Mouse (Mus musculus): ENCODE results near the gene Vmn2r19. TPM values are rescaled to one million over a fixed set of nuclear protein-coding genes. Genes with fewer than 3 reads are reported as not detected.
"Not testable (repeated sequence)": the region's sequence is repeated elsewhere in the genome, so short reads cannot be mapped to it uniquely, and the experiment has no call there.

Gene Vmn2r19
- total RNA-seq (2017): not detected in 2 replicates

- no peak for ATAC-seq (replicated peaks; ENCODE audit: low read depth, poor library complexity, severe bottlenecking)
Measured at GRCm38 (mm10) chr6:123308033-123308432, at the start of gene Vmn2r19. Gene Vmn2r19, plus strand, starts transcription at chr6:123308333.

GRCm38 (mm10) chr6:123258946-123259345, 49.2 kb upstream of the Vmn2r19 start:
- ATAC-seq (replicated peaks; ENCODE audit: low read depth, poor library complexity, severe bottlenecking): peak; percentile 41

DNA sequence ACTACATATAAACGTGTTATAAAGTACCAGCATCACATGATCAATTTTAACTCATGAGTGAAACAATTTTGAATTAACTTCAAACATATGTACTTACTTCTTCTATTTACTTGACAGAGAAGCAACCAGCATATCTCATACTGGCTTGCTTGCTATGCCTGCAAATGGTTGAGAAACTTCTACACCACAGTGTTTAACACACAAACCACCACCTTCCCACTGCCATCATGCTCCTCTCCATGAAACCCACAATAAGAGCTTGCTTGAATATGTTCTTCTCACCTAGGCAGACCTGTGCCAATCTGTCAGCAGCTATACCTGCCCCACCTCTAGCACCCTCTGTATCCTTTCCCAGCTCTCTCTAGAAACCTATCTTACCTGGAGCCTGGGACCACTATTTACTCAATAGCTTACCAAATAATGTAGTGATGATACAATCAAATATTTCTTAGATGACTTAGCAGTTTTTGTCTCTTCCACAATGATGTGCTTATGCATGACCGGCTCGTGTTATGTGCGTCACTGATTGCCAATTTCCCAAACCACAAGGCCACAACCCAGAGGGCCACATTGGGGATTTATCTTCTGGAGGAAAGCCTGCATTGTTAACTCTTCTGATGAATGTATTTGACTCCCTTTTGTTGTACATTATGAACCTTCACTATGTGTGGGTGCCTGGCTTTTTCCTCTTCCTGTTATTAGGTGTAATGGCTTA, 48.1 kb upstream of the Vmn2r19 start:
- ATAC-seq (replicated peaks; ENCODE audit: low read depth, poor library complexity, severe bottlenecking): peak; percentile 68

DNA sequence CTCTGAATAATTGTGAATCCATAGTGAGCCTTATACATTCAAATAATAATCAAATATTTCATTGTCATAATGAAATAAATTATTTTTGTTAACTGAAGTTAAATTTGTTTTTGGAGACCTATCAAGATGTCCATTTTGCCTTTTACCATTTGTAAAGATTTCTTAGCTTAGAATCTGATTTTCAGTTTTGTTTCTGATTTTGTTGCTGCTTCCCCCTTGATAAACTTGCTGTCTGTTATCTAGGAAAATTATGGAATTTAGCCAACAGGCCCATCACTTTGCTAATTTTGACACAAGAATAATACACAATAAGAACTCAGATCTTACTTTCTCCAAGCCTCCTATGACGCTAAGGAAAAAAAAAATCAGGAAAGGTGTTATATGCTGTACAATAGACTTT, 47.3 kb upstream of the Vmn2r19 start:
- no peak for ATAC-seq (replicated peaks; ENCODE audit: low read depth, poor library complexity, severe bottlenecking)

GRCm38 (mm10) chr6:123261555-123262161, 46.5 kb upstream of the Vmn2r19 start, which contains the start of gene Clec4d:
Gene Clec4d, plus strand, starts transcription at chr6:123262111.
- peak; percentile 48 for ATAC-seq (replicated peaks; ENCODE audit: low read depth, poor library complexity, severe bottlenecking)

- ATAC-seq (replicated peaks; ENCODE audit: low read depth, poor library complexity, severe bottlenecking): no peak
Measured at GRCm38 (mm10) chr6:123264194-123264593, 43.9 kb upstream of the Vmn2r19 start.

GRCm38 (mm10) chr6:123265809-123266208, 42.3 kb upstream of the Vmn2r19 start:
- ATAC-seq (replicated peaks; ENCODE audit: low read depth, poor library complexity, severe bottlenecking): peak; percentile 70

DNA sequence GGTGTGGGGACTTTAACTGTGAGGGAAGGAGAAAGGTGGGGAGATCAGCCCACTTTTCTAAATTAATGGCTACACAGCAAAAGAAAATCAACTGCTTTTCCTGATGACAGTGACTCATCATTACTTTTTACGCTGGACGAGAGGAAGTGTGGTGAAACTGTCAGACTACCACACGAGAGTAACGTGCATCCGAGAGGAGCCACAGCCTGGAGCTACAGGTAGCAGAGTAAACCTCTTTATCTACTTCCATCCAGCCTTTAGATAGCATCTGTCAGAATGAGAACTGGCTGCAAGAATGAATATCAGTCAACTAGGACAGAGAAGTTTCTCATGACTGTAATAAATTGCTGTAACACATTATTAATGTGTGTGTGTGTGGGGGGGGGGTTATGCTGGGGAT, 41.2 kb upstream of the Vmn2r19 start:
- peak; percentile 88 for ATAC-seq (replicated peaks; ENCODE audit: low read depth, poor library complexity, severe bottlenecking)

- no peak for ATAC-seq (replicated peaks; ENCODE audit: low read depth, poor library complexity, severe bottlenecking)
Measured at GRCm38 (mm10) chr6:123279443-123279842, 28.7 kb upstream of the Vmn2r19 start.

GRCm38 (mm10) chr6:123286311-123286710, 21.8 kb upstream of the Vmn2r19 start:
- ATAC-seq (replicated peaks; ENCODE audit: low read depth, poor library complexity, severe bottlenecking): peak; percentile 39

- peak; percentile 75 for ATAC-seq (replicated peaks; ENCODE audit: low read depth, poor library complexity, severe bottlenecking)
Measured at GRCm38 (mm10) chr6:123288931-123289330, 19.2 kb upstream of the Vmn2r19 start.

DNA sequence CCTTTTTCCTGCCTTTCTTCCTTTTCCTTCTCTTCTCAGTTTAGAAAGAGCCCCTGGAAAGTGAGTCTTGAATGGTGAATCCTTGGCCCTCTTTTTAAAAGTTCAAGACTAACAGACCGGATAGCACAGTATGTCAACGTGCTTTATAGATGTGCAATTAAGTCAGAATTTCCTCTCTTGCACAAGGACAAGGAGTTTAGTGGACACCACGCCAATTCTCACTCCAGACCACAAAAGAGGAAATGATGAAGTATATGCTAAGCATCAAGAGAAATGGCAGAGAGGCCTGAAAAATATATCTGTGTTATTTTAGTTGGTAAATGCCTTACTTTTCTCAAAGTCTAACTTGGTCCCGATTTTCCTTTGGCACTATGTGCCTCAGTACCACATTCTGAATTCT, 18.4 kb upstream of the Vmn2r19 start, which contains the start of gene Clec4e:
TSS of gene Clec4e (minus strand) at position 118 of the 400 bp plus-strand sequence.
- peak; percentile 48 for ATAC-seq (replicated peaks; ENCODE audit: low read depth, poor library complexity, severe bottlenecking)

GRCm38 (mm10) chr6:123292751-123293400, 15.3 kb upstream of the Vmn2r19 start:
- ATAC-seq (replicated peaks; ENCODE audit: low read depth, poor library complexity, severe bottlenecking): peak; percentile 70

- not testable (repeated sequence) for ATAC-seq (replicated peaks; ENCODE audit: low read depth, poor library complexity, severe bottlenecking)
Measured at GRCm38 (mm10) chr6:123293509-123293908, 14.6 kb upstream of the Vmn2r19 start.

GRCm38 (mm10) chr6:123296687-123297086, 11.4 kb upstream of the Vmn2r19 start:
- ATAC-seq (replicated peaks; ENCODE audit: low read depth, poor library complexity, severe bottlenecking): no peak

DNA sequence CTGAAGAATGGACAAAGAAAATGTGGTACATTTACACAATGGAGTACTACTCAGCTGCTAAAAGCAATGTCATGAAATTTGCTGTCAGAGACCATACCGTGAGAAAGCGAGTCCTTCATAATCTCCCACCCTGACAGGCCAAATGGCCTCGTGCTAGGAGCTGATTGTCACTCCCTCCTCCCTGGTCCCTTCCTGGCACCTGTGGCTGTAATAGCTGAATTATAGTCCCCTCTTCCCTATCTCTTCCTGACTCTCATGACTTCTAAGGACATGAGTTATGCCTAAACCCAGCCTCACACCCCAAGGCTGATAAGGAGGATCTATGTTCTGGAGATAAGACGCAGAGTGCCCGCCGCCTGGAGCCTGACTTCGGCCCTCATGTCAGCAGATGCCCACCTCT, 1.8 kb upstream of the Vmn2r19 start:
- ATAC-seq (replicated peaks; ENCODE audit: low read depth, poor library complexity, severe bottlenecking): not testable (repeated sequence)

GRCm38 (mm10) chr6:123332503-123332902, 24.4 kb downstream of the Vmn2r19 start:
- no peak for ATAC-seq (replicated peaks; ENCODE audit: low read depth, poor library complexity, severe bottlenecking)

GRCm38 (mm10) chr6:123340093-123340492, 32.0 kb downstream of the Vmn2r19 start:
- peak; percentile 99 for ATAC-seq (replicated peaks; ENCODE audit: low read depth, poor library complexity, severe bottlenecking)

DNA sequence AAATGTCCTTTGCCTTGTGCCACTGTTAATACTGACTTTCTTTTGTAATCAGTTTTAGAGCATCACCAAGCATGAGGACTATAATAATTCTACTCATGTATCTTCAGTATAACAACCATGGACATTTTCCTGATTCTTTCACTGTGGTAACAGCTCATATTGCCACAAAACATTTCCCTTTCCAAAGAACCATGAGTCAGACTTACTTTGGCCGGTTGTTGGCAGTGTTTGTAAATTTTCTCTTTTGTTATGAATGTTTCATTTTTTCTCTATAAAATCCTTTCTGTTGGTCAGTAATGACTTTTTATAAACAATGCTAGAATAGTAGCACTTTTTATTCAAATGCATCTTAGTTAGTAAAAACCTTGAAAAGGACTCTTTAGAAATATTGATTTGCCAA, 38.0 kb downstream of the Vmn2r19 start:
- ATAC-seq (replicated peaks; ENCODE audit: low read depth, poor library complexity, severe bottlenecking): no peak

All from common myeloid progenitor, adult 5-6 weeks (primary cell).